In the genomic region with DNA sequence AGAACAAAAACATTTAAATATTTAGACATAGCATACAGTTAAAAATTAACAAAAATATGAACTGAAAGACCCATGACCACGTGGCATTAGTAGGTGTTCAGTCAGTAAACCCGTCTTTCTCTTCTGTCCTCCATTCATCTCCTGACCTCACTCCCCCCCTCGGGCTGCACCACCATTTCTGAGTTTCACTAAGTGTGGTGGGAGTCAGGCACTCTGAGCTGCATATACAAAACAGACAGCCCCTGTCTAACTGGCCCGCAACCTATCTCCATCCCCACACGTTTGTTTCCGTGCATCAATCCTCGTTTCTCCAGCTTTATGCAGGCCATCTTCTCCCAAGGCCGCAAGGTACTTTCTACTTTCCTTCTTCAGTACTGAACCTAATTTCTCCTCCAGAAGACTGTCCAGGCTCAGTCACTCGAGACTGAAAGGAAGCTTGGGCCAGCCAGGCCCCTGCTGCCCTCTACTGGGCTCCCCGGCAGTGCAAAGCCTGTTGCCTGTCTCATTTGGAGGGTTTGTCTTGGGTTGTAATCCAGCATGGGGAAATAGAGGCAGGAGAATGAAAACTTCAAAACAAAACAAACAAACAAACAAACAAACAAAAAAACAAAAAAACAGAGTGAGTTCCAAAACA, we compare ENCODE assay signal across 8 mouse cellular contexts. TPM values are rescaled to one million over a fixed set of nuclear protein-coding genes. Genes with fewer than 3 reads are reported as not detected.
DNase-seq lines count a peak whose midpoint lies in the region; ATAC-seq and TF ChIP-seq lines count a peak whose summit lies in the region.

No protein-coding gene starts in this region.

- peak; percentile 53; the same call in 1 of the 2 replicates for ATAC-seq in heart, embryonic 15.5 days (replicated peaks; ENCODE audit: insufficient number of reproducible peaks, insufficient read depth, low FRiP score, low read depth)

- H3K27ac ChIP-seq in embryonic fibroblast, embryonic 13.5 days (ENCODE audit: insufficient read depth, low read length), result no peak overlapping the region
- H3K27ac ChIP-seq in heart, embryonic 15.5 days, result no peak overlapping the region

- no peaks in the 10 kb centered on the region for H3K27me3 ChIP-seq in E14TG2a.4 (ENCODE audit: insufficient read depth, low read length)
- H3K27me3 ChIP-seq in heart, embryonic 15.5 days, result no peaks in the 10 kb centered on the region

- H3K9ac ChIP-seq in heart, embryonic 15.5 days, result no peak overlapping the region

- DNase-seq in adrenal gland, postnatal 14 days, result peak; percentile 84
- DNase-seq in kidney, postnatal 10 days, result peak; percentile 88
- DNase-seq in lung, adult 2 months, result peak; percentile 64
- peak; percentile 63 for DNase-seq in ovary, postnatal 14 days (ENCODE audit: low spot score)
- DNase-seq in urinary bladder, postnatal 36 days (ENCODE audit: low spot score in 2 of 2), result peak; percentile 65 to 73

- no peaks in the 10 kb centered on the region for H3K9me3 ChIP-seq in E14TG2a.4 (ENCODE audit: low read length)
- no peaks in the 10 kb centered on the region for H3K9me3 ChIP-seq in heart, embryonic 15.5 days (replicated peaks)

- no peak overlapping the region for H3K4me3 ChIP-seq in E14TG2a.4 (replicated peaks; ENCODE audit: low read length)
- H3K4me3 ChIP-seq in embryonic fibroblast, embryonic 13.5 days (ENCODE audit: insufficient read depth, low read length), result no peak overlapping the region
- H3K4me3 ChIP-seq in heart, embryonic 15.5 days, result no peak overlapping the region
- no peak overlapping the region for H3K4me3 ChIP-seq in lung, adult 2 months (replicated peaks; ENCODE audit: extremely low read depth, low read depth, low read length)

- peak; percentile 60 for TF ChIP-seq CTCF in E14TG2a.4 (conservative IDR thresholded peaks at IDR 0.05; ENCODE audit: low read length)
- TF ChIP-seq CTCF in embryonic fibroblast, embryonic 13.5 days (IDR thresholded peaks at IDR 0.05; ENCODE audit: borderline replicate concordance, insufficient read depth, low read length), result peak; percentile 74
- TF ChIP-seq CTCF in lung, adult 2 months (IDR thresholded peaks at IDR 0.05; ENCODE audit: insufficient read depth, low read length), result peak; percentile 72

- H3K36me3 ChIP-seq in E14TG2a.4 (ENCODE audit: insufficient read depth, low read length), result no peaks in the 10 kb centered on the region
- H3K36me3 ChIP-seq in heart, embryonic 15.5 days, result no peaks in the 10 kb centered on the region

- H3K4me1 ChIP-seq in E14TG2a.4 (replicated peaks; ENCODE audit: low read depth, low read length), result peaks cover 4% of the 10 kb centered on the region
- H3K4me1 ChIP-seq in embryonic fibroblast, embryonic 13.5 days (ENCODE audit: control insufficient read depth, insufficient read depth, low read length), result no peaks in the 10 kb centered on the region
- peaks cover 3% of the 10 kb centered on the region; the same call in 1 of the 2 replicates for H3K4me1 ChIP-seq in heart, embryonic 15.5 days (replicated peaks)
- H3K4me1 ChIP-seq in lung, adult 2 months (ENCODE audit: control insufficient read depth, insufficient read depth, low read length), result no peaks in the 10 kb centered on the region

- H3K4me2 ChIP-seq in heart, embryonic 15.5 days, result peak overlapping the region; percentile 40

- no peak for TF ChIP-seq POLR2A in embryonic fibroblast, embryonic 13.5 days (IDR thresholded peaks at IDR 0.05; ENCODE audit: low read depth, low read length)
- TF ChIP-seq POLR2A in lung, adult 2 months (IDR thresholded peaks at IDR 0.05; ENCODE audit: borderline replicate concordance, extremely low read depth, low read depth, low read length), result no peak

- 26% methylated on average over 10 of the region's 10 CpGs for WGBS in heart, embryonic 15.5 days
- WGBS in lung, adult 2 months, result 35% methylated on average over 10 of the region's 10 CpGs

RNA-seq across cellular contexts. Expression of gene Rps13, which starts 10.5 kb away (rescaled TPM):
- 485 and 551 TPM in 2 replicates for total RNA-seq in adrenal gland, postnatal 14 days (2021)
- polyA plus RNA-seq in embryonic fibroblast, embryonic 13.5 days (2011; ENCODE audit: insufficient read length, low read depth, missing spikeins), result 289 and 566 TPM in 2 replicates
- polyA plus RNA-seq in heart, embryonic 15.5 days (2015; fragmentation: Nextera tagmentation; extraction: Ambion mirVana), result 489 and 502 TPM in 2 replicates
- 82.3 and 118 TPM in 2 replicates for polyA plus RNA-seq in lung, adult 2 months (2012; rRNA removed)

RNA-seq across cellular contexts. Expression of gene Plekha7, which starts 15.3 kb away (rescaled TPM):
- 10.3 and 12.0 TPM in 2 replicates for total RNA-seq in adrenal gland, postnatal 14 days (2021)
- polyA plus RNA-seq in embryonic fibroblast, embryonic 13.5 days (2011; ENCODE audit: insufficient read length, low read depth, missing spikeins), result 3.0 and 5.8 TPM in 2 replicates
- 32.7 and 41.7 TPM in 2 replicates for polyA plus RNA-seq in heart, embryonic 15.5 days (2015; fragmentation: Nextera tagmentation; extraction: Ambion mirVana)
- polyA plus RNA-seq in lung, adult 2 months (2012; rRNA removed), result 9.4 and 10.0 TPM in 2 replicates
